ENCODE assay signal across 30 mouse cellular contexts in genomic region chr15:62908379-62908778, GRCm38 (mm10).
DNase-seq lines count a peak whose midpoint lies in the region; ATAC-seq and TF ChIP-seq lines count a peak whose summit lies in the region.
"Had no signal": no experiment of that assay in that cellular context is flagged by ENCODE, and none has a peak within 500 bp of the region (broad histone marks: within the 10 kb centered on the region; RNA-seq: fewer than 3 reads in every experiment).

No protein-coding gene starts in this region.

- H3K9me3 ChIP-seq in forebrain, postnatal 0 days (ENCODE audit: low read length): no peaks in the 10 kb centered on the region
- H3K9me3 ChIP-seq in forebrain, embryonic 10.5 days: no peaks in the 10 kb centered on the region
- H3K9me3 ChIP-seq in lung, embryonic 14.5 days (ENCODE audit: low read depth, low read length): no peaks in the 10 kb centered on the region
- H3K9me3 ChIP-seq in intestine, embryonic 16.5 days (ENCODE audit: control insufficient read depth, low read length): 0 out of 2 replicates have a peak, but pooled peaks cover 3% of the 10 kb centered on the region
- H3K9me3 ChIP-seq: heart, embryonic 10.5 days; hindbrain, embryonic 12.5 days; neural tube, embryonic 12.5 days had no signal

- peaks cover 4% of the 10 kb centered on the region for H3K4me1 ChIP-seq in forebrain, postnatal 0 days (ENCODE audit: insufficient read depth)
- H3K4me1 ChIP-seq in forebrain, embryonic 10.5 days: peaks cover 4% of the 10 kb centered on the region
- no peaks in the 10 kb centered on the region; the same call in 1 of the 2 replicates for H3K4me1 ChIP-seq in lung, embryonic 14.5 days (ENCODE audit: insufficient read depth)
- no peaks in the 10 kb centered on the region for H3K4me1 ChIP-seq in intestine, embryonic 16.5 days (ENCODE audit: control insufficient read depth, insufficient read depth, low read length)
- H3K4me1 ChIP-seq: heart, embryonic 10.5 days had no signal

- H3K36me3 ChIP-seq in forebrain, postnatal 0 days (ENCODE audit: insufficient read depth): no peaks in the 10 kb centered on the region
- H3K36me3 ChIP-seq in forebrain, embryonic 10.5 days (replicated peaks): no peaks in the 10 kb centered on the region
- no peaks in the 10 kb centered on the region for H3K36me3 ChIP-seq in lung, embryonic 14.5 days (ENCODE audit: insufficient read depth)
- no peaks in the 10 kb centered on the region for H3K36me3 ChIP-seq in intestine, embryonic 16.5 days (ENCODE audit: control insufficient read depth, insufficient read depth, low read length)
- H3K36me3 ChIP-seq: heart, embryonic 10.5 days; hindbrain, embryonic 12.5 days; neural tube, embryonic 12.5 days had no signal

- H3K4me2 ChIP-seq in forebrain, postnatal 0 days (ENCODE audit: low read depth): no peak overlapping the region
- H3K4me2 ChIP-seq in lung, embryonic 14.5 days: no peak overlapping the region
- H3K4me2 ChIP-seq in intestine, embryonic 16.5 days (ENCODE audit: low read depth, low read length): no peak overlapping the region
- H3K4me2 ChIP-seq: hindbrain, embryonic 12.5 days; midbrain, embryonic 11.5 days; neural tube, embryonic 12.5 days had no signal

- no peak overlapping the region for H3K4me3 ChIP-seq in forebrain, postnatal 0 days (ENCODE audit: low read depth, low read length)
- no peak overlapping the region for H3K4me3 ChIP-seq in forebrain, embryonic 10.5 days
- no peak overlapping the region for H3K4me3 ChIP-seq in lung, embryonic 14.5 days (ENCODE audit: low read depth, low read length)
- no peak overlapping the region for H3K4me3 ChIP-seq in intestine, embryonic 16.5 days (ENCODE audit: low read length)
- H3K4me3 ChIP-seq: heart, embryonic 10.5 days; hindbrain, embryonic 12.5 days; layer of hippocampus, adult 2 months; myocyte; neural tube, embryonic 12.5 days had no signal

- ATAC-seq in forebrain, postnatal 0 days: peak; percentile 23; the same call in 1 of the 2 replicates
- ATAC-seq in lung, embryonic 14.5 days (ENCODE audit: insufficient read depth): peak; percentile 92
- ATAC-seq in intestine, embryonic 16.5 days: peak; percentile 82
- ATAC-seq: forebrain, embryonic 14.5 days; hindbrain, postnatal 0 days; lung, postnatal 0 days; Patski had no signal

- TF ChIP-seq POLR2A in brain, embryonic 14.5 days (IDR thresholded peaks at IDR 0.05; ENCODE audit: borderline replicate concordance, extremely low read depth, insufficient read depth, insufficient read length, poor library complexity, severe bottlenecking): no peak

- WGBS in forebrain, postnatal 0 days: 67% methylated on average over 4 of the region's 4 CpGs
- WGBS in forebrain, embryonic 10.5 days: 75% methylated on average over 4 of the region's 4 CpGs
- 14% methylated on average over 4 of the region's 4 CpGs for WGBS in lung, embryonic 14.5 days
- 26% methylated on average over 4 of the region's 4 CpGs for WGBS in intestine, embryonic 16.5 days

- no peak overlapping the region for H3K27ac ChIP-seq in forebrain, postnatal 0 days (ENCODE audit: low read depth, low read length)
- no peak overlapping the region for H3K27ac ChIP-seq in forebrain, embryonic 10.5 days
- H3K27ac ChIP-seq in lung, embryonic 14.5 days (ENCODE audit: low read depth): peak overlapping the region; percentile 55
- no peak overlapping the region for H3K27ac ChIP-seq in intestine, embryonic 16.5 days (ENCODE audit: low read length)
- H3K27ac ChIP-seq: heart, embryonic 10.5 days; hindbrain, embryonic 12.5 days; hindbrain, postnatal 0 days; layer of hippocampus, adult 2 months; liver, embryonic 14.5 days; neural tube, embryonic 12.5 days had no signal

- no peak for DNase-seq in forebrain, postnatal 0 days
- DNase-seq in forebrain, embryonic 10.5 days (ENCODE audit: extremely low spot score, low spot score): no peak
- peak; percentile 75 for DNase-seq in lung, embryonic 14.5 days
- no peak for DNase-seq in lung, postnatal 25 days (ENCODE audit: low spot score)
- peak; percentile 11 for DNase-seq in brain, embryonic 14.5 days (ENCODE audit: low read depth)
- DNase-seq in thymus, postnatal 14 days: no peak
- DNase-seq in layer of hippocampus, adult 11-12 months (ENCODE audit: low spot score): no peak
- DNase-seq: adrenal gland, postnatal 10 days; cerebellum, adult 11 months; cerebellum, adult 9-10 months; cerebellum, postnatal 36 days; gastrocnemius, postnatal 25 days; heart, adult 11 months; heart, postnatal 36 days; kidney, adult 18-20 months; kidney, postnatal 10 days; right cerebral cortex, adult 18-20 months; spleen, adult 18-20 months had no signal

- no peak for TF ChIP-seq CTCF in forebrain, postnatal 0 days (IDR thresholded peaks at IDR 0.05; ENCODE audit: low read depth)
- TF ChIP-seq CTCF in lung, embryonic 14.5 days (IDR thresholded peaks at IDR 0.05; ENCODE audit: low read depth): no peak
- no peak for TF ChIP-seq CTCF in brain, embryonic 14.5 days (IDR thresholded peaks at IDR 0.05; ENCODE audit: borderline replicate concordance, extremely low read depth, insufficient read depth, insufficient read length)

- H3K9ac ChIP-seq in forebrain, postnatal 0 days: no peak overlapping the region
- H3K9ac ChIP-seq in lung, embryonic 14.5 days: no peak overlapping the region
- no peak overlapping the region for H3K9ac ChIP-seq in intestine, embryonic 16.5 days (ENCODE audit: low read depth, low read length)
- H3K9ac ChIP-seq: hindbrain, embryonic 12.5 days; liver, embryonic 14.5 days; neural tube, embryonic 12.5 days had no signal

- no peaks in the 10 kb centered on the region for H3K27me3 ChIP-seq in forebrain, postnatal 0 days (ENCODE audit: insufficient read depth, low read length)
- H3K27me3 ChIP-seq in forebrain, embryonic 10.5 days (ENCODE audit: poor library complexity, severe bottlenecking): peaks cover 35% of the 10 kb centered on the region
- H3K27me3 ChIP-seq in lung, embryonic 14.5 days (ENCODE audit: insufficient read depth, low read length): no peaks in the 10 kb centered on the region
- H3K27me3 ChIP-seq in intestine, embryonic 16.5 days (replicated peaks; ENCODE audit: control insufficient read depth, insufficient read depth, low read length): no peaks in the 10 kb centered on the region
- H3K27me3 ChIP-seq: hindbrain, embryonic 12.5 days; neural tube, embryonic 12.5 days; Patski had no signal

Comparison
In these comparisons a context has a peak if more than half of its experiments do, and no peak if none do; other contexts are left out.
1. DNase-seq: peak in lung, embryonic 14.5 days (single experiment) and brain, embryonic 14.5 days (single experiment); none in forebrain, postnatal 0 days (single experiment), forebrain, embryonic 10.5 days (single experiment), lung, postnatal 25 days (single experiment), thymus, postnatal 14 days (single experiment) and layer of hippocampus, adult 11-12 months (single experiment).
2. ATAC-seq: peak in every context shown above with its lines; median percentile 92 in lung, embryonic 14.5 days; 82 in intestine, embryonic 16.5 days; 23 in forebrain, postnatal 0 days.